Mouse (Mus musculus) limb, embryonic 12.5 days (tissue): Measurements from ENCODE around the gene Dpp6. TPM values are rescaled to one million over a fixed set of nuclear protein-coding genes. Genes with fewer than 3 reads are reported as not detected.
"Not testable (repeated sequence)": the region's sequence is repeated elsewhere in the genome, so short reads cannot be mapped to it uniquely, and the experiment has no call there.

Experiments
- ATAC-seq: fragments of 200-750 bp; cut with Nextera tagmentation; 2 replicates; pipeline ENCODE4 v1.8.0; 2017; ENCODE audit warnings: low read depth, moderate TSS enrichment; ENCODE audit not compliant: insufficient number of reproducible peaks, insufficient read depth, low FRiP score, low TSS enrichment
- H3K27ac ChIP-seq: fragments of 300-500 bp; sonication (generic); 2 replicates; pipeline ENCODE4 v1.5.1; 2016; ENCODE audit warnings: mild to moderate bottlenecking, moderate library complexity
- H3K27me3 ChIP-seq: fragments of 300-500 bp; sonication (generic); 2 replicates; pipeline ENCODE4 v1.6.1; 2016; ENCODE audit warnings: mild to moderate bottlenecking, moderate library complexity
- H3K36me3 ChIP-seq: fragments of 300-500 bp; sonication (generic); 2 replicates; pipeline ENCODE4 v1.6.1; 2016; ENCODE audit warnings: mild to moderate bottlenecking, moderate library complexity
- H3K4me1 ChIP-seq: fragments of 300-500 bp; sonication (generic); replicated peaks from 2 replicates; pipeline ENCODE4 v1.6.1; 2016
- H3K4me2 ChIP-seq: fragments of 300-500 bp; sonication (generic); 2 replicates; pipeline ENCODE4 v1.6.1; 2016; ENCODE audit warnings: mild to moderate bottlenecking, moderate library complexity
- H3K4me3 ChIP-seq: fragments of 300-500 bp; sonication (generic); replicated peaks from 2 replicates; pipeline ENCODE4 v1.5.1; 2016; ENCODE audit warnings: mild to moderate bottlenecking
- H3K9ac ChIP-seq: fragments of 300-500 bp; sonication (generic); replicated peaks from 2 replicates; pipeline ENCODE4 v1.6.1; 2016; ENCODE audit warnings: mild to moderate bottlenecking, moderate library complexity
- H3K9me3 ChIP-seq: fragments of 300-500 bp; sonication (generic); 2 replicates; pipeline ENCODE4 v1.6.1; 2016; ENCODE audit warnings: mild to moderate bottlenecking, moderate library complexity
- WGBS: fragments of 180-500 bp; shearing (Covaris S2); methylation state at CpG from one replicate; pipeline ENCODE4 v1.1.7; 2016; 5-methylcytosine and 5-hydroxymethylcytosine counted together
- polyA plus RNA-seq: library from polyadenylated mRNA; unstranded; fragments of >200 nt; fragmentation: Nextera tagmentation; extraction: Ambion mirVana; gene quantifications from 2 replicates; pipeline ENCODE4 v1.2.1, GENCODE M21; 2016

The Dpp6 gene
- polyA plus RNA-seq, 1 experiment from 2014 or later = 1.8 TPM

- no peaks in the 10 kb centered on the region for H3K36me3 ChIP-seq
These were observed 616.6 kb downstream of the Dpp6 start for GRCm38 (mm10) chr5:27433584-27433983.

GRCm38 (mm10) chr5:27453201-27453845 is 636.3 kb downstream of the Dpp6 start:
- H3K9me3 ChIP-seq = no peaks in the 10 kb centered on the region
- ATAC-seq = no peak
- WGBS = 44% methylated on average over 3 of the region's 3 CpGs
- H3K4me2 ChIP-seq = no peak overlapping the region
- no peak overlapping the region for H3K9ac ChIP-seq
- no peaks in the 10 kb centered on the region for H3K36me3 ChIP-seq
- H3K4me3 ChIP-seq = no peak overlapping the region
- H3K27ac ChIP-seq = no peak overlapping the region
- no peaks in the 10 kb centered on the region for H3K4me1 ChIP-seq
- H3K27me3 ChIP-seq = no peaks in the 10 kb centered on the region

More at GRCm38 (mm10) chr5:27433584-27433983, 616.6 kb downstream of the Dpp6 start:
- Histone ChIP-seq H3K9ac (no peak overlapping the region), H3K4me1 (no peaks in the 10 kb centered on the region), H3K27me3 (no peaks in the 10 kb centered on the region), H3K27ac (no peak overlapping the region), H3K9me3 (no peaks in the 10 kb centered on the region), H3K4me2 (no peak overlapping the region), H3K4me3 (no peak overlapping the region)
- no peak for ATAC-seq

GRCm38 (mm10) chr5:27454386-27454785 is 637.4 kb downstream of the Dpp6 start:
- no peak overlapping the region for H3K4me2 ChIP-seq
- H3K4me3 ChIP-seq = no peak overlapping the region
- no peak for ATAC-seq
- no peaks in the 10 kb centered on the region for H3K27me3 ChIP-seq
- no peak overlapping the region for H3K27ac ChIP-seq
- H3K9ac ChIP-seq = no peak overlapping the region
- H3K4me1 ChIP-seq = no peaks in the 10 kb centered on the region
- WGBS = 83% methylated on average over 3 of the region's 3 CpGs
- no peaks in the 10 kb centered on the region for H3K36me3 ChIP-seq
- no peaks in the 10 kb centered on the region for H3K9me3 ChIP-seq

GRCm38 (mm10) chr5:27456981-27457380 is 640.0 kb downstream of the Dpp6 start:
- Histone ChIP-seq H3K4me2 (no peak overlapping the region), H3K4me1 (no peaks in the 10 kb centered on the region), H3K4me3 (no peak overlapping the region), H3K27me3 (no peaks in the 10 kb centered on the region), H3K27ac (no peak overlapping the region), H3K36me3 (no peaks in the 10 kb centered on the region), H3K9me3 (no peaks in the 10 kb centered on the region), H3K9ac (no peak overlapping the region)
- no peak for ATAC-seq
- WGBS = 75% methylated on average over 1 of the region's 1 CpGs

GRCm38 (mm10) chr5:27457686-27458085 is 640.7 kb downstream of the Dpp6 start:
- ATAC-seq = no peak
- H3K9ac ChIP-seq = no peak overlapping the region
- no peaks in the 10 kb centered on the region for H3K36me3 ChIP-seq
- no peak overlapping the region for H3K27ac ChIP-seq
- H3K4me3 ChIP-seq = no peak overlapping the region
- no peak overlapping the region for H3K4me2 ChIP-seq
- no peaks in the 10 kb centered on the region for H3K27me3 ChIP-seq
- no peaks in the 10 kb centered on the region for H3K4me1 ChIP-seq
- WGBS = 45% methylated on average over 1 of the region's 1 CpGs
- H3K9me3 ChIP-seq = no peaks in the 10 kb centered on the region

GRCm38 (mm10) chr5:27474964-27475465 is 658.0 kb downstream of the Dpp6 start:
- H3K27me3 ChIP-seq = no peaks in the 10 kb centered on the region
- 80% methylated on average over 4 of the region's 4 CpGs for WGBS

GRCm38 (mm10) chr5:27481706-27482105 is 664.7 kb downstream of the Dpp6 start:
- Histone ChIP-seq H3K27ac (no peak overlapping the region), H3K36me3 (no peaks in the 10 kb centered on the region), H3K9me3 (no peaks in the 10 kb centered on the region), H3K4me1 (no peaks in the 10 kb centered on the region), H3K4me3 (no peak overlapping the region), H3K9ac (no peak overlapping the region), H3K4me2 (no peak overlapping the region), H3K27me3 (no peaks in the 10 kb centered on the region)
- WGBS = 85% methylated on average over 2 of the region's 2 CpGs
- ATAC-seq = no peak

More at GRCm38 (mm10) chr5:27474964-27475465, 658.0 kb downstream of the Dpp6 start:
- no peak for ATAC-seq
- H3K36me3 ChIP-seq = no peaks in the 10 kb centered on the region
- no peak overlapping the region for H3K9ac ChIP-seq
- H3K27ac ChIP-seq = no peak overlapping the region
- no peaks in the 10 kb centered on the region for H3K9me3 ChIP-seq
- H3K4me1 ChIP-seq = no peaks in the 10 kb centered on the region
- H3K4me3 ChIP-seq = no peak overlapping the region
- no peak overlapping the region for H3K4me2 ChIP-seq

- 61% methylated on average over 1 of the region's 1 CpGs for WGBS
- no peaks in the 10 kb centered on the region for H3K9me3 ChIP-seq
These were observed 669.1 kb downstream of the Dpp6 start for GRCm38 (mm10) chr5:27486138-27486537.

GRCm38 (mm10) chr5:27490942-27491341 is 673.9 kb downstream of the Dpp6 start:
- H3K9ac ChIP-seq = no peak overlapping the region
- no peak overlapping the region for H3K4me2 ChIP-seq
- H3K27ac ChIP-seq = no peak overlapping the region
- no peak overlapping the region for H3K4me3 ChIP-seq
- H3K4me1 ChIP-seq = no peaks in the 10 kb centered on the region
- ATAC-seq = no peak
- H3K36me3 ChIP-seq = no peaks in the 10 kb centered on the region
- H3K9me3 ChIP-seq = no peaks in the 10 kb centered on the region
- 78% methylated on average over 4 of the region's 4 CpGs for WGBS
- no peaks in the 10 kb centered on the region for H3K27me3 ChIP-seq

More at GRCm38 (mm10) chr5:27486138-27486537, 669.1 kb downstream of the Dpp6 start:
- Histone ChIP-seq H3K27ac (no peak overlapping the region), H3K4me2 (no peak overlapping the region), H3K4me3 (no peak overlapping the region), H3K36me3 (no peaks in the 10 kb centered on the region), H3K9ac (no peak overlapping the region), H3K4me1 (no peaks in the 10 kb centered on the region), H3K27me3 (no peaks in the 10 kb centered on the region)
- no peak for ATAC-seq

- not testable (repeated sequence) for H3K27me3 ChIP-seq, H3K4me3 ChIP-seq, H3K27ac ChIP-seq, H3K4me1 ChIP-seq, H3K9ac ChIP-seq, H3K4me2 ChIP-seq, H3K36me3 ChIP-seq, ATAC-seq, H3K9me3 ChIP-seq
- WGBS = 56% methylated on average over 1 of the region's 1 CpGs
These were observed 684.3 kb downstream of the Dpp6 start, which contains the start of gene Speer4b for GRCm38 (mm10) chr5:27501338-27501737. Gene Speer4b, minus strand, starts transcription at chr5:27501438.

- ATAC-seq = no peak
- Histone ChIP-seq H3K9ac (no peak overlapping the region), H3K27me3 (no peaks in the 10 kb centered on the region), H3K27ac (no peak overlapping the region), H3K4me1 (no peaks in the 10 kb centered on the region), H3K4me2 (no peak overlapping the region), H3K9me3 (no peaks in the 10 kb centered on the region), H3K36me3 (no peaks in the 10 kb centered on the region), H3K4me3 (no peak overlapping the region)
These were observed 701.7 kb downstream of the Dpp6 start for GRCm38 (mm10) chr5:27518716-27519115.

GRCm38 (mm10) chr5:27526906-27527305 is 709.9 kb downstream of the Dpp6 start:
- Histone ChIP-seq H3K9ac (no peak overlapping the region), H3K4me1 (no peaks in the 10 kb centered on the region), H3K27me3 (no peaks in the 10 kb centered on the region), H3K4me3 (no peak overlapping the region), H3K36me3 (no peaks in the 10 kb centered on the region), H3K27ac (no peak overlapping the region), H3K9me3 (0 out of 2 replicates have a peak, but pooled peaks cover 3% of the 10 kb centered on the region), H3K4me2 (no peak overlapping the region)
- WGBS = 85% methylated on average over 1 of the region's 1 CpGs
- no peak for ATAC-seq
